Mouse (Mus musculus): ENCODE data around the gene Pnkd. TPM values are rescaled to one million over a fixed set of nuclear protein-coding genes. Genes with fewer than 3 reads are reported as not detected.
"Not testable (repeated sequence)": the region's sequence is repeated elsewhere in the genome, so short reads cannot be mapped to it uniquely, and the experiment has no call there.

The Pnkd gene
- total and polyA plus RNA-seq, 2 experiments from 2014 or later: 310 to 345 TPM

GRCm38 (mm10) chr1:74338013-74338412, 53.3 kb downstream of the Pnkd start:
- TF ChIP-seq EP300 (IDR thresholded peaks at IDR 0.05; ENCODE audit: low read depth) (no peak), CTCF (IDR thresholded peaks at IDR 0.05; ENCODE audit: low read depth) (no peak)
- no peak for ATAC-seq (ENCODE audit: insufficient read depth, low read depth)
- Histone ChIP-seq H3K4me2 (ENCODE audit: low read depth, low read length) (no peak overlapping the region), H3K9me3 (replicated peaks; ENCODE audit: control insufficient read depth, low read length) (no peaks in the 10 kb centered on the region), H3K27ac (ENCODE audit: low read depth) (0 out of 2 replicates have a peak overlapping the region, but pooled peaks have one; percentile 16), H3K27me3 (ENCODE audit: control insufficient read depth, insufficient read depth, low read length) (no peaks in the 10 kb centered on the region), H3K4me3 (ENCODE audit: low read depth, low read length) (no peak overlapping the region), H3K4me1 (ENCODE audit: control insufficient read depth, insufficient read depth) (peaks cover 57% of the 10 kb centered on the region), H3K9ac (replicated peaks; ENCODE audit: low read depth, low read length) (no peak overlapping the region), H3K36me3 (replicated peaks; ENCODE audit: control insufficient read depth, insufficient read depth, low read length) (no peaks in the 10 kb centered on the region)
- DNase-seq (ENCODE audit: low spot score): no peak
- WGBS: 75% methylated on average over 5 of the region's 5 CpGs

GRCm38 (mm10) chr1:74338626-74339025, 53.9 kb downstream of the Pnkd start:
- Histone ChIP-seq H3K36me3 (replicated peaks; ENCODE audit: control insufficient read depth, insufficient read depth, low read length) (no peaks in the 10 kb centered on the region), H3K27me3 (ENCODE audit: control insufficient read depth, insufficient read depth, low read length) (no peaks in the 10 kb centered on the region), H3K9ac (replicated peaks; ENCODE audit: low read depth, low read length) (no peak overlapping the region), H3K4me1 (ENCODE audit: control insufficient read depth, insufficient read depth) (peaks cover 51% of the 10 kb centered on the region), H3K4me3 (ENCODE audit: low read depth, low read length) (no peak overlapping the region), H3K9me3 (replicated peaks; ENCODE audit: control insufficient read depth, low read length) (no peaks in the 10 kb centered on the region), H3K4me2 (ENCODE audit: low read depth, low read length) (no peak overlapping the region), H3K27ac (ENCODE audit: low read depth) (0 out of 2 replicates have a peak overlapping the region, but pooled peaks have one; percentile 16)
- TF ChIP-seq CTCF (IDR thresholded peaks at IDR 0.05; ENCODE audit: low read depth): no peak
- ATAC-seq (ENCODE audit: insufficient read depth, low read depth): peak; percentile 9; the same call in 1 of the 2 replicates
- no peak for DNase-seq (ENCODE audit: low spot score)
- WGBS: 72% methylated on average over 4 of the region's 4 CpGs

- 73% methylated on average over 9 of the region's 9 CpGs for WGBS
- peak overlapping the region; percentile 35; the same call in 1 of the 2 replicates for H3K27ac ChIP-seq (ENCODE audit: low read depth)
- H3K4me1 ChIP-seq (ENCODE audit: control insufficient read depth, insufficient read depth): peaks cover 41% of the 10 kb centered on the region
Observed at GRCm38 (mm10) chr1:74339917-74340316, 55.2 kb downstream of the Pnkd start.

GRCm38 (mm10) chr1:74340361-74340764, 55.6 kb downstream of the Pnkd start:
- H3K27me3 ChIP-seq (ENCODE audit: control insufficient read depth, insufficient read depth, low read length): no peaks in the 10 kb centered on the region
- H3K36me3 ChIP-seq (replicated peaks; ENCODE audit: control insufficient read depth, insufficient read depth, low read length): no peaks in the 10 kb centered on the region
- DNase-seq (ENCODE audit: low spot score) (no peak), ATAC-seq (ENCODE audit: insufficient read depth, low read depth) (peak; percentile 20; the same call in 1 of the 2 replicates)
- H3K4me2 ChIP-seq (ENCODE audit: low read depth, low read length): no peak overlapping the region
- H3K9ac ChIP-seq (replicated peaks; ENCODE audit: low read depth, low read length): no peak overlapping the region
- H3K27ac ChIP-seq (ENCODE audit: low read depth): peak overlapping the region; percentile 35; the same call in 1 of the 2 replicates
- peaks cover 38% of the 10 kb centered on the region for H3K4me1 ChIP-seq (ENCODE audit: control insufficient read depth, insufficient read depth)
- H3K4me3 ChIP-seq (ENCODE audit: low read depth, low read length): no peak overlapping the region
- WGBS: 73% methylated on average over 6 of the region's 6 CpGs
- H3K9me3 ChIP-seq (replicated peaks; ENCODE audit: control insufficient read depth, low read length): no peaks in the 10 kb centered on the region
- TF ChIP-seq EP300 (IDR thresholded peaks at IDR 0.05; ENCODE audit: low read depth): no peak

More at GRCm38 (mm10) chr1:74339917-74340316, 55.2 kb downstream of the Pnkd start:
- Histone ChIP-seq H3K4me3 (ENCODE audit: low read depth, low read length) (no peak overlapping the region), H3K27me3 (ENCODE audit: control insufficient read depth, insufficient read depth, low read length) (no peaks in the 10 kb centered on the region), H3K4me2 (ENCODE audit: low read depth, low read length) (no peak overlapping the region), H3K36me3 (replicated peaks; ENCODE audit: control insufficient read depth, insufficient read depth, low read length) (no peaks in the 10 kb centered on the region), H3K9me3 (replicated peaks; ENCODE audit: control insufficient read depth, low read length) (no peaks in the 10 kb centered on the region), H3K9ac (replicated peaks; ENCODE audit: low read depth, low read length) (no peak overlapping the region)
- ATAC-seq (ENCODE audit: insufficient read depth, low read depth) (no peak), DNase-seq (ENCODE audit: low spot score) (no peak)
- TF ChIP-seq EP300 (IDR thresholded peaks at IDR 0.05; ENCODE audit: low read depth) (no peak), CTCF (IDR thresholded peaks at IDR 0.05; ENCODE audit: low read depth) (no peak)

GRCm38 (mm10) chr1:74340992-74341391, 56.3 kb downstream of the Pnkd start:
- ATAC-seq (ENCODE audit: insufficient read depth, low read depth); H3K9me3 ChIP-seq (replicated peaks; ENCODE audit: control insufficient read depth, low read length); H3K27ac ChIP-seq (ENCODE audit: low read depth); DNase-seq (ENCODE audit: low spot score); H3K4me2 ChIP-seq (ENCODE audit: low read depth, low read length); H3K36me3 ChIP-seq (replicated peaks; ENCODE audit: control insufficient read depth, insufficient read depth, low read length); H3K9ac ChIP-seq (replicated peaks; ENCODE audit: low read depth, low read length); H3K4me3 ChIP-seq (ENCODE audit: low read depth, low read length); H3K27me3 ChIP-seq (ENCODE audit: control insufficient read depth, insufficient read depth, low read length): not testable (repeated sequence)
- 97% methylated on average over 4 of the region's 4 CpGs for WGBS
- H3K4me1 ChIP-seq (ENCODE audit: control insufficient read depth, insufficient read depth): peaks cover 31% of the 10 kb centered on the region

- H3K4me2 ChIP-seq (ENCODE audit: low read depth, low read length): no peak overlapping the region
- H3K9me3 ChIP-seq (replicated peaks; ENCODE audit: control insufficient read depth, low read length): no peaks in the 10 kb centered on the region
- no peak overlapping the region for H3K27ac ChIP-seq (ENCODE audit: low read depth)
- ATAC-seq (ENCODE audit: insufficient read depth, low read depth) (no peak), DNase-seq (ENCODE audit: low spot score) (no peak)
- H3K27me3 ChIP-seq (ENCODE audit: control insufficient read depth, insufficient read depth, low read length): no peaks in the 10 kb centered on the region
- no peaks in the 10 kb centered on the region for H3K36me3 ChIP-seq (replicated peaks; ENCODE audit: control insufficient read depth, insufficient read depth, low read length)
- 70% methylated on average over 7 of the region's 7 CpGs for WGBS
- TF ChIP-seq EP300 (IDR thresholded peaks at IDR 0.05; ENCODE audit: low read depth): no peak
- TF ChIP-seq CTCF (IDR thresholded peaks at IDR 0.05; ENCODE audit: low read depth): no peak
- H3K9ac ChIP-seq (replicated peaks; ENCODE audit: low read depth, low read length): no peak overlapping the region
- peaks cover 24% of the 10 kb centered on the region for H3K4me1 ChIP-seq (ENCODE audit: control insufficient read depth, insufficient read depth)
- H3K4me3 ChIP-seq (ENCODE audit: low read depth, low read length): no peak overlapping the region
Observed at GRCm38 (mm10) chr1:74341898-74342297, 57.2 kb downstream of the Pnkd start.

Data from heart, postnatal 0 days (tissue).